Mouse (Mus musculus) CH12.LX (cell line): Measurements from ENCODE around the gene Ube2z. TPM values are rescaled to one million over a fixed set of nuclear protein-coding genes. Genes with fewer than 3 reads are reported as not detected.

Experiments used
- DNase-seq: peaks from one replicate; pipeline ENCODE4 v3.0.0-alpha.2; 2013; ENCODE audit errors: extremely low read depth
- H3K27ac ChIP-seq: 2 replicates; pipeline ENCODE4 v1.5.1; 2012; ENCODE audit warnings: low read depth, mild to moderate bottlenecking, control low read depth, moderate library complexity; ENCODE audit not compliant: insufficient read depth
- H3K27me3 ChIP-seq: replicated peaks from 2 replicates; pipeline ENCODE3; 2012; ENCODE audit warnings: inconsistent platforms
- H3K36me3 ChIP-seq, 2 experiments: replicated peaks in 1 of 2; 2 replicates each; pipeline versions ENCODE3 to v1.6.1; 2012; ENCODE audit warnings: inconsistent platforms in 1 of 2, low read length in 1 of 2, mild to moderate bottlenecking in 1 of 2, mixed read lengths in 1 of 2, moderate library complexity in 1 of 2; ENCODE audit not compliant: control insufficient read depth in 1 of 2, insufficient read depth in 1 of 2
- H3K4me1 ChIP-seq, 2 experiments: 2 replicates each; pipeline ENCODE4 v1.6.1; 2012; ENCODE audit warnings: inconsistent platforms in 1 of 2, moderate library complexity in 1 of 2; ENCODE audit not compliant: insufficient read depth in 2 of 2, control insufficient read depth in 1 of 2
- H3K4me2 ChIP-seq: 2 replicates; pipeline ENCODE4 v1.6.1; 2012; ENCODE audit warnings: low read depth, mild to moderate bottlenecking, control low read depth; ENCODE audit not compliant: poor library complexity, insufficient read depth, severe bottlenecking
- H3K4me3 ChIP-seq, 3 experiments: fragments of 150-350 bp in 1 of 3; sonication (generic) in 1 of 3; replicated peaks in 1 of 3; 2 replicates each; pipeline versions ENCODE3 to v1.5.1; 2011 to 2012; ENCODE audit warnings: low read depth in 2 of 3, low read length in 2 of 3, mild to moderate bottlenecking in 2 of 3, moderate library complexity in 2 of 3, control low read depth in 1 of 3, improper control_type of control experiment in 1 of 3, inconsistent platforms in 1 of 3, mixed read lengths in 1 of 3; ENCODE audit not compliant: poor library complexity in 1 of 3
- H3K79me2 ChIP-seq: replicated peaks from 2 replicates; pipeline ENCODE4 v1.6.1; 2012; ENCODE audit warnings: mild to moderate bottlenecking, moderate library complexity; ENCODE audit not compliant: control insufficient read depth, poor library complexity, insufficient read depth, severe bottlenecking; ENCODE audit errors: extremely low read depth
- H3K9ac ChIP-seq: 2 replicates; pipeline ENCODE4 v1.6.1; 2012; ENCODE audit warnings: low read depth, mild to moderate bottlenecking, control low read depth, moderate library complexity; ENCODE audit not compliant: insufficient read depth
- H3K9me3 ChIP-seq: replicated peaks from 2 replicates; pipeline ENCODE3; 2012; ENCODE audit warnings: low read length, inconsistent platforms, mixed read lengths
- BHLHE40 ChIP-seq: IDR thresholded peaks from 2 replicates; pipeline ENCODE4 v1.6.1; 2011; ENCODE audit warnings: mild to moderate bottlenecking, low read depth, low read length, improper control_type of control experiment
- CHD2 ChIP-seq: IDR thresholded peaks from 2 replicates; pipeline ENCODE4 v1.6.1; 2011; ENCODE audit warnings: low read length, improper control_type of control experiment
- CTCF ChIP-seq, 2 experiments: IDR thresholded peaks in 1 of 2; conservative IDR thresholded peaks in 1 of 2; 2 replicates each; pipeline ENCODE4 v1.5.1; 2011 to 2012; ENCODE audit warnings: low read depth in 2 of 2, low read length in 2 of 2, improper control_type of control experiment in 1 of 2, inconsistent platforms in 1 of 2, mild to moderate bottlenecking in 1 of 2, moderate library complexity in 1 of 2
- ELF1 ChIP-seq: IDR thresholded peaks from 2 replicates; pipeline ENCODE4 v1.6.1; 2014; ENCODE audit warnings: low read depth, mild to moderate bottlenecking, inconsistent platforms, low read length, improper control_type of control experiment
- EP300 ChIP-seq: IDR thresholded peaks from 2 replicates; pipeline ENCODE4 v1.6.1; 2011; ENCODE audit warnings: low read length, improper control_type of control experiment
- ETS1 ChIP-seq: conservative IDR thresholded peaks from 2 replicates; pipeline ENCODE4 v1.6.1; 2012; ENCODE audit warnings: low read depth, mild to moderate bottlenecking, inconsistent platforms, low read length, improper control_type of control experiment, moderate library complexity
- GABPA ChIP-seq: IDR thresholded peaks from 2 replicates; pipeline ENCODE4 v1.6.1; 2012; ENCODE audit warnings: low read depth, low read length, improper control_type of control experiment, inconsistent platforms; ENCODE audit not compliant: insufficient replicate concordance
- IRF4 ChIP-seq: IDR thresholded peaks from 2 replicates; pipeline ENCODE4 v1.6.1; 2014; ENCODE audit warnings: low read depth, mild to moderate bottlenecking, inconsistent platforms, low read length, improper control_type of control experiment
- JUN ChIP-seq: IDR thresholded peaks from 2 replicates; pipeline ENCODE4 v1.6.1; 2011; ENCODE audit warnings: low read depth, mild to moderate bottlenecking, low read length, improper control_type of control experiment, moderate library complexity; ENCODE audit not compliant: insufficient read depth
- JUND ChIP-seq: conservative IDR thresholded peaks from 2 replicates; pipeline ENCODE4 v1.6.1; 2011; ENCODE audit warnings: low read depth, low read length, improper control_type of control experiment
- MAFK ChIP-seq: IDR thresholded peaks from 2 replicates; pipeline ENCODE4 v1.6.1; 2011; ENCODE audit warnings: low read length, improper control_type of control experiment; ENCODE audit not compliant: insufficient replicate concordance
- MAX ChIP-seq: IDR thresholded peaks from 2 replicates; pipeline ENCODE4 v1.6.1; 2011; ENCODE audit warnings: low read length, improper control_type of control experiment
- MAZ ChIP-seq: IDR thresholded peaks from 2 replicates; pipeline ENCODE4 v1.6.1; 2012; ENCODE audit warnings: low read depth, mild to moderate bottlenecking, inconsistent platforms, low read length, improper control_type of control experiment, moderate library complexity
- MEF2A ChIP-seq: IDR thresholded peaks from 2 replicates; pipeline ENCODE4 v1.6.1; 2014; ENCODE audit warnings: low read depth, mild to moderate bottlenecking, inconsistent platforms, low read length, improper control_type of control experiment, borderline replicate concordance
- NRF1 ChIP-seq: IDR thresholded peaks from 2 replicates; pipeline ENCODE4 v1.6.1; 2014; ENCODE audit warnings: low read depth, mild to moderate bottlenecking, inconsistent platforms, low read length, improper control_type of control experiment, moderate library complexity
- POLR2AphosphoS2 ChIP-seq: IDR thresholded peaks from 2 replicates; pipeline ENCODE4 v1.6.1; 2011; ENCODE audit warnings: low read depth, low read length, improper control_type of control experiment
- TCF12 ChIP-seq: IDR thresholded peaks from 2 replicates; pipeline ENCODE4 v1.6.1; 2014; ENCODE audit warnings: low read depth, mild to moderate bottlenecking, inconsistent platforms, low read length, improper control_type of control experiment
- USF1 ChIP-seq: IDR thresholded peaks from 2 replicates; pipeline ENCODE4 v1.6.1; 2014; ENCODE audit warnings: low read depth, mild to moderate bottlenecking, inconsistent platforms, low read length, improper control_type of control experiment
- USF2 ChIP-seq: conservative IDR thresholded peaks from 2 replicates; pipeline ENCODE4 v1.6.1; 2011; ENCODE audit warnings: low read depth, low read length, improper control_type of control experiment
- ZMIZ1 ChIP-seq: IDR thresholded peaks from 2 replicates; pipeline ENCODE4 v1.6.1; 2012; ENCODE audit warnings: low read depth, mild to moderate bottlenecking, inconsistent platforms, low read length, improper control_type of control experiment
- dilution Hi-C: fragments of 300-500 bp; cut with MboI; formaldehyde crosslinking; loops from 2 replicates; pipeline ENCODE4 v1.14.3; 2020; ENCODE audit warnings: low sequenced_read_pairs; ENCODE audit not compliant: extremely low pct_unique_long_range_greater_than_20kb, extremely low pct_ligation_motif_present
- in situ Hi-C: fragments of 300-500 bp; cut with MboI; formaldehyde crosslinking; loops from 3 replicates; pipeline ENCODE4 v1.14.3; 2019; ENCODE audit warnings: low sequenced_read_pairs, low pct_ligation_motif_present, low pct_unique_long_range_greater_than_20kb, mixed read lengths
- polyA plus RNA-seq: library from polyadenylated mRNA; unstranded; fragments of >175 nt; gene quantifications from 2 replicates; pipeline ENCODE4 v1.2.1, GENCODE M21; 2012; ENCODE audit warnings: low read depth; ENCODE audit not compliant: insufficient read length
- total RNA-seq, 2 experiments: library from RNA; depleted of rRNA; stranded (reverse); fragments of 300-350 nt in 1 of 2; fragments of >200 nt in 1 of 2; gene quantifications; 2 replicates each; pipeline ENCODE4 v1.2.3; 2012 to 2014

Ube2z gene
- total and polyA plus RNA-seq, 3 experiments = 51.3 to 67.8 (median 64.2) TPM

GRCm38 (mm10) chr11:96114077-96114476 lies 48.9 kb upstream of the Ube2z start:
- DNase-seq = no peak
- Histone ChIP-seq H3K4me2 (no peak overlapping the region), H3K27ac (no peak overlapping the region), H3K9me3 (no peaks in the 10 kb centered on the region), H3K4me3 (no peak overlapping the region), H3K36me3 (no peaks in the 10 kb centered on the region), H3K27me3 (peaks cover 56% of the 10 kb centered on the region), H3K79me2 (no peaks in the 10 kb centered on the region), H3K9ac (no peak overlapping the region), H3K4me1 (no peaks in the 10 kb centered on the region)
- TF ChIP-seq JUND = no peak
- TF ChIP-seq BHLHE40 = no peak
- no peak for TF ChIP-seq MAZ
- TF ChIP-seq ELF1 = no peak
- no peak for TF ChIP-seq USF2
- no peak for TF ChIP-seq MEF2A
- TF ChIP-seq MAX = no peak
- no peak for TF ChIP-seq CTCF (conservative IDR thresholded peaks at IDR 0.05 in 1 of 2, IDR thresholded peaks at IDR 0.05 in 1 of 2; ENCODE audit: low read depth in 2 of 2, low read length in 2 of 2)
- no peak for TF ChIP-seq GABPA
- TF ChIP-seq IRF4 = no peak
- no peak for TF ChIP-seq CHD2
- no peak for TF ChIP-seq ZMIZ1
- dilution Hi-C loops (no loop called here), in situ Hi-C loops (no loop called here)

GRCm38 (mm10) chr11:96111751-96112150 lies 46.6 kb upstream of the Ube2z start, which contains the start of gene Calcoco2:
Calcoco2 (minus strand) TSS chr11:96111964.
- no peak within 1 kb of the TSS for H3K4me3 ChIP-seq
- no peak for TF ChIP-seq POLR2AphosphoS2
- TF ChIP-seq ZMIZ1 = no peak
- no peak for TF ChIP-seq MAX
- TF ChIP-seq USF2 = no peak
- no peak for TF ChIP-seq JUND
- TF ChIP-seq MAZ = no peak
- TF ChIP-seq USF1 = no peak
- TF ChIP-seq ETS1 = no peak
- TF ChIP-seq NRF1 = no peak
- no peak for TF ChIP-seq IRF4
- TF ChIP-seq EP300 = no peak
- TF ChIP-seq MAFK = no peak
- no peak for TF ChIP-seq TCF12
- TF ChIP-seq JUN = no peak
- TF ChIP-seq, all 38 proteins: peak for 0
- Histone ChIP-seq H3K27me3 (peaks cover 61% of the 10 kb centered on the region), H3K9me3 (no peaks in the 10 kb centered on the region), H3K79me2 (no peaks in the 10 kb centered on the region), H3K27ac (no peak within 1 kb of the TSS), H3K36me3 (no peaks in the 10 kb centered on the region), H3K4me1 (no peaks in the 10 kb centered on the region), H3K4me2 (no peak within 1 kb of the TSS), H3K9ac (no peak within 1 kb of the TSS)
- dilution Hi-C loops (no loop called here), in situ Hi-C loops (no loop called here)
- no peak for DNase-seq
